Mouse (Mus musculus) stomach, embryonic 14.5 days (tissue): ENCODE measurements around the gene Gm10974. TPM values are rescaled to one million over a fixed set of nuclear protein-coding genes. Genes with fewer than 3 reads are reported as not detected.

ENCODE experiments used
- ATAC-seq: fragments of 200-750 bp; cut with Nextera tagmentation; 2 replicates; pipeline ENCODE4 v1.8.0; 2017; ENCODE audit warnings: low read depth, moderate TSS enrichment; ENCODE audit not compliant: insufficient number of reproducible peaks, insufficient read depth, low FRiP score
- H3K27ac ChIP-seq: fragments of 300-500 bp; sonication (generic); 2 replicates; pipeline ENCODE4 v1.5.1; 2014; ENCODE audit warnings: mild to moderate bottlenecking, low read length, moderate library complexity, mixed read lengths
- H3K27me3 ChIP-seq: fragments of 300-500 bp; sonication (generic); 2 replicates; pipeline ENCODE4 v1.6.1; 2014; ENCODE audit warnings: low read length, control low read depth, mixed read lengths; ENCODE audit not compliant: control insufficient read depth, insufficient read depth
- H3K36me3 ChIP-seq: fragments of 300-500 bp; sonication (generic); 2 replicates; pipeline ENCODE4 v1.6.1; 2014; ENCODE audit warnings: mild to moderate bottlenecking, control low read depth, low read length, moderate library complexity, mixed read lengths; ENCODE audit not compliant: control insufficient read depth, insufficient read depth
- H3K4me1 ChIP-seq: fragments of 300-500 bp; sonication (generic); 2 replicates; pipeline ENCODE4 v1.6.1; 2014; ENCODE audit warnings: low read length, control low read depth, mixed read lengths; ENCODE audit not compliant: control insufficient read depth, insufficient read depth
- H3K4me2 ChIP-seq: fragments of 300-500 bp; sonication (generic); replicated peaks from 2 replicates; pipeline ENCODE4 v1.6.1; 2014; ENCODE audit warnings: low read depth, low read length, control low read depth
- H3K4me3 ChIP-seq: fragments of 300-500 bp; sonication (generic); 2 replicates; pipeline ENCODE4 v1.5.1; 2014; ENCODE audit warnings: low read depth, low read length, control low read depth
- H3K9ac ChIP-seq: fragments of 300-500 bp; sonication (generic); replicated peaks from 2 replicates; pipeline ENCODE4 v1.6.1; 2014; ENCODE audit warnings: low read depth, mild to moderate bottlenecking, control low read depth, low read length, moderate library complexity, mixed read lengths
- H3K9me3 ChIP-seq: fragments of 300-500 bp; sonication (generic); 2 replicates; pipeline ENCODE4 v1.6.1; 2016; ENCODE audit warnings: low read depth, low read length, control low read depth; ENCODE audit not compliant: control insufficient read depth
- WGBS: fragments of 180-500 bp; shearing (Covaris S2); extraction: QIAGEN DNeasy Blood & Tissue Kit; methylation state at CpG from one replicate; pipeline ENCODE4 v1.1.7; 2014; 5-methylcytosine and 5-hydroxymethylcytosine counted together
- polyA plus RNA-seq: library from polyadenylated mRNA; unstranded; fragments of >200 nt; fragmentation: Nextera tagmentation; extraction: Ambion mirVana; gene quantifications from 2 replicates; pipeline ENCODE4 v1.2.1, GENCODE M21; 2014

The Gm10974 gene
- polyA plus RNA-seq, 1 experiment from 2014 or later: not detected

GRCm38 (mm10) chr7:66384891-66385290 lies 19.2 kb downstream of the Gm10974 start:
- H3K27me3 ChIP-seq: no peaks in the 10 kb centered on the region
- no peaks in the 10 kb centered on the region for H3K36me3 ChIP-seq
- H3K4me1 ChIP-seq: peaks cover 6% of the 10 kb centered on the region; the same call in 1 of the 2 replicates
- H3K9ac ChIP-seq: no peak overlapping the region
- no peak overlapping the region for H3K27ac ChIP-seq
- 87% methylated on average over 8 of the region's 8 CpGs for WGBS
- H3K4me2 ChIP-seq: no peak overlapping the region
- ATAC-seq: no peak
- no peak overlapping the region for H3K4me3 ChIP-seq
- H3K9me3 ChIP-seq: no peaks in the 10 kb centered on the region

GRCm38 (mm10) chr7:66385826-66386225 lies 20.1 kb downstream of the Gm10974 start:
- Histone ChIP-seq H3K36me3 (no peaks in the 10 kb centered on the region), H3K4me1 (peaks cover 6% of the 10 kb centered on the region; the same call in 1 of the 2 replicates), H3K9me3 (no peaks in the 10 kb centered on the region), H3K4me2 (no peak overlapping the region), H3K9ac (no peak overlapping the region), H3K27me3 (no peaks in the 10 kb centered on the region), H3K27ac (no peak overlapping the region), H3K4me3 (no peak overlapping the region)
- ATAC-seq: no peak
- 91% methylated on average over 12 of the region's 12 CpGs for WGBS

GRCm38 (mm10) chr7:66386411-66386810 lies 20.7 kb downstream of the Gm10974 start:
- 94% methylated on average over 6 of the region's 6 CpGs for WGBS

GRCm38 (mm10) chr7:66387419-66387812 lies 21.7 kb downstream of the Gm10974 start:
- Histone ChIP-seq H3K36me3 (no peaks in the 10 kb centered on the region), H3K9me3 (no peaks in the 10 kb centered on the region), H3K27ac (peak overlapping the region; percentile 52; the same call in 1 of the 2 replicates), H3K27me3 (no peaks in the 10 kb centered on the region), H3K4me3 (peak overlapping the region; percentile 65), H3K9ac (peak overlapping the region; percentile 68), H3K4me1 (peaks cover 6% of the 10 kb centered on the region; the same call in 1 of the 2 replicates), H3K4me2 (peak overlapping the region; percentile 95)
- WGBS: 5% methylated on average over 13 of the region's 13 CpGs
- no peak for ATAC-seq

More at GRCm38 (mm10) chr7:66386411-66386810, 20.7 kb downstream of the Gm10974 start:
- Histone ChIP-seq H3K4me2 (no peak overlapping the region), H3K9me3 (no peaks in the 10 kb centered on the region), H3K36me3 (no peaks in the 10 kb centered on the region), H3K4me3 (no peak overlapping the region), H3K9ac (no peak overlapping the region), H3K27ac (no peak overlapping the region), H3K27me3 (no peaks in the 10 kb centered on the region), H3K4me1 (peaks cover 6% of the 10 kb centered on the region; the same call in 1 of the 2 replicates)
- no peak for ATAC-seq

- under 1% methylated on average over 69 of the region's 70 CpGs for WGBS
- Histone ChIP-seq H3K36me3 (no peaks in the 10 kb centered on the region), H3K4me2 (peak within 1 kb of the TSS; percentile 95), H3K9me3 (no peaks in the 10 kb centered on the region), H3K27ac (peak within 1 kb of the TSS; percentile 52; the same call in 1 of the 2 replicates), H3K4me3 (peak within 1 kb of the TSS; percentile 65), H3K27me3 (no peaks in the 10 kb centered on the region), H3K9ac (peak within 1 kb of the TSS; percentile 68), H3K4me1 (peaks cover 6% of the 10 kb centered on the region; the same call in 1 of the 2 replicates)
- ATAC-seq: peak; percentile 85
These were observed 22.3 kb downstream of the Gm10974 start, which contains the start of gene Lrrk1 for GRCm38 (mm10) chr7:66387813-66388521. Gene Lrrk1, minus strand, starts transcription at chr7:66388350.

GRCm38 (mm10) chr7:66388621-66389532 lies 23.2 kb downstream of the Gm10974 start:
- H3K36me3 ChIP-seq: no peaks in the 10 kb centered on the region
- peak overlapping the region; percentile 95 for H3K4me2 ChIP-seq
- no peaks in the 10 kb centered on the region for H3K9me3 ChIP-seq
- H3K27ac ChIP-seq: no peak overlapping the region; the same call in 1 of the 2 replicates
- WGBS: 11% methylated on average over 28 of the region's 28 CpGs
- no peaks in the 10 kb centered on the region for H3K27me3 ChIP-seq
- peak overlapping the region; percentile 68 for H3K9ac ChIP-seq
- H3K4me1 ChIP-seq: peaks cover 6% of the 10 kb centered on the region; the same call in 1 of the 2 replicates
- ATAC-seq: peak; percentile 69; the same call in 1 of the 2 replicates
- H3K4me3 ChIP-seq: peak overlapping the region; percentile 65

- H3K4me2 ChIP-seq: no peak overlapping the region
- peaks cover 4% of the 10 kb centered on the region; the same call in 1 of the 2 replicates for H3K36me3 ChIP-seq
- H3K9me3 ChIP-seq: no peaks in the 10 kb centered on the region
- no peak overlapping the region for H3K4me3 ChIP-seq
- peaks cover 8% of the 10 kb centered on the region; the same call in 1 of the 2 replicates for H3K4me1 ChIP-seq
- no peaks in the 10 kb centered on the region for H3K27me3 ChIP-seq
- ATAC-seq: no peak
- H3K9ac ChIP-seq: no peak overlapping the region
- WGBS: 64% methylated on average over 3 of the region's 3 CpGs
- H3K27ac ChIP-seq: no peak overlapping the region
These were observed 31.6 kb downstream of the Gm10974 start for GRCm38 (mm10) chr7:66397288-66397687.

- Histone ChIP-seq H3K4me1 (peaks cover 16% of the 10 kb centered on the region; the same call in 1 of the 2 replicates), H3K27me3 (no peaks in the 10 kb centered on the region), H3K9ac (no peak overlapping the region), H3K36me3 (peaks cover 4% of the 10 kb centered on the region; the same call in 1 of the 2 replicates), H3K9me3 (no peaks in the 10 kb centered on the region), H3K4me3 (no peak overlapping the region), H3K27ac (no peak overlapping the region), H3K4me2 (no peak overlapping the region)
- no peak for ATAC-seq
- WGBS: 54% methylated on average over 8 of the region's 8 CpGs
These were observed 35.9 kb downstream of the Gm10974 start for GRCm38 (mm10) chr7:66401605-66402004.
